Mouse (Mus musculus) heart, adult 2 months (tissue): ENCODE measurements at regions not wholly inside any gene's neighbourhood (a gene's known extent, or its start where the extent isn't known, plus 50 kb on each side); places are given as distances from the start of the nearest gene placed in this dataset.

Source experiments
- DNase-seq, 2 experiments: peaks; one replicate each; pipeline ENCODE4 v3.0.0; 2021
- H3K27ac ChIP-seq: fragments of 200-600 bp; 2 replicates; pipeline ENCODE4 v1.8.1; 2022
- H3K27me3 ChIP-seq: fragments of 200-500 bp; 2 replicates; pipeline ENCODE4 v1.6.1; 2012; ENCODE audit warnings: mild to moderate bottlenecking, low read length, inconsistent platforms, mixed read lengths; ENCODE audit not compliant: control insufficient read depth, insufficient read depth
- H3K36me3 ChIP-seq: fragments of 200-500 bp; 2 replicates; pipeline ENCODE4 v1.6.1; 2012; ENCODE audit warnings: low read length, inconsistent platforms; ENCODE audit not compliant: control insufficient read depth, insufficient read depth
- H3K4me1 ChIP-seq: fragments of 200-500 bp; 2 replicates; pipeline ENCODE4 v1.6.1; 2011; ENCODE audit warnings: low read length; ENCODE audit not compliant: control insufficient read depth, insufficient read depth
- H3K4me3 ChIP-seq: fragments of 200-600 bp; 2 replicates; pipeline ENCODE4 v1.8.1; 2022
- H3K79me2 ChIP-seq: fragments of 200-500 bp; replicated peaks from 2 replicates; pipeline ENCODE4 v1.6.1; 2012; ENCODE audit warnings: mild to moderate bottlenecking, inconsistent platforms, low read length, moderate library complexity, mixed read lengths; ENCODE audit not compliant: control insufficient read depth, insufficient read depth
- H3K9ac ChIP-seq: fragments of 200-500 bp; 2 replicates; pipeline ENCODE4 v1.6.1; 2012; ENCODE audit warnings: low read depth, mild to moderate bottlenecking, control low read depth, inconsistent platforms, low read length, mixed read lengths
- CTCF ChIP-seq: fragments of 200-600 bp; IDR thresholded peaks from 2 replicates; pipeline ENCODE4 v1.8.1; 2022; ENCODE audit warnings: antibody characterized with exemption, mild to moderate bottlenecking, moderate library complexity
- EP300 ChIP-seq: fragments of 200-500 bp; IDR thresholded peaks from 2 replicates; pipeline ENCODE4 v1.6.1; 2011; ENCODE audit warnings: low read depth, low read length, control low read depth; ENCODE audit not compliant: insufficient read depth
- POLR2A ChIP-seq: fragments of 200-500 bp; IDR thresholded peaks from 2 replicates; pipeline ENCODE4 v1.6.1; 2011; ENCODE audit warnings: mild to moderate bottlenecking, low read depth, low read length, control low read depth; ENCODE audit not compliant: insufficient read depth
- WGBS: fragments of 180-500 bp; shearing (Covaris S2); methylation state at CpG from one replicate; pipeline ENCODE4 v1.1.7; 2018; 5-methylcytosine and 5-hydroxymethylcytosine counted together
- intact Hi-C: fragments of 180-260 bp; cut with DNase I; formaldehyde crosslinking; loops from one replicate; pipeline ENCODE4 v1.15.1; 2025

- no peak for DNase-seq
- Histone ChIP-seq H3K27me3 (no peaks in the 10 kb centered on the region), H3K36me3 (no peaks in the 10 kb centered on the region), H3K79me2 (no peaks in the 10 kb centered on the region), H3K4me3 (no peak overlapping the region), H3K9ac (no peak overlapping the region), H3K27ac (no peak overlapping the region), H3K4me1 (no peaks in the 10 kb centered on the region)
- WGBS, result 33% methylated on average over 8 of the region's 8 CpGs
- TF ChIP-seq EP300, result no peak
- TF ChIP-seq POLR2A, result no peak
- TF ChIP-seq CTCF, result no peak
- intact Hi-C loops, result no loop called here
Measured at GRCm38 (mm10) chr2:179064616-179065015, 377.6 kb upstream of the Cdh4 start.

GRCm38 (mm10) chr2:179069520-179069919 lies 372.7 kb upstream of the Cdh4 start:
- H3K36me3 ChIP-seq, result no peaks in the 10 kb centered on the region
- no peaks in the 10 kb centered on the region for H3K27me3 ChIP-seq
- WGBS, result 65% methylated on average over 6 of the region's 6 CpGs
- DNase-seq, result no peak
- TF ChIP-seq POLR2A (no peak), CTCF (no peak), EP300 (no peak)
- H3K79me2 ChIP-seq, result no peaks in the 10 kb centered on the region
- intact Hi-C loops, result no loop called here
- H3K4me3 ChIP-seq, result no peak overlapping the region
- no peak overlapping the region for H3K27ac ChIP-seq
- H3K4me1 ChIP-seq, result no peaks in the 10 kb centered on the region
- no peak overlapping the region for H3K9ac ChIP-seq

GRCm38 (mm10) chr2:179070346-179070745 lies 371.9 kb upstream of the Cdh4 start:
- no peak for TF ChIP-seq POLR2A
- TF ChIP-seq CTCF, result peak; percentile 56
- TF ChIP-seq EP300, result no peak
- no peaks in the 10 kb centered on the region for H3K27me3 ChIP-seq
- no peak overlapping the region for H3K4me3 ChIP-seq
- 31% methylated on average over 1 of the region's 1 CpGs for WGBS
- no peak for DNase-seq
- H3K9ac ChIP-seq, result no peak overlapping the region
- intact Hi-C loops, result no loop called here
- H3K4me1 ChIP-seq, result no peaks in the 10 kb centered on the region
- no peaks in the 10 kb centered on the region for H3K79me2 ChIP-seq
- H3K27ac ChIP-seq, result no peak overlapping the region
- no peaks in the 10 kb centered on the region for H3K36me3 ChIP-seq

- Histone ChIP-seq H3K4me3 (no peak overlapping the region), H3K36me3 (no peaks in the 10 kb centered on the region), H3K79me2 (no peaks in the 10 kb centered on the region), H3K9ac (no peak overlapping the region), H3K27ac (no peak overlapping the region), H3K27me3 (no peaks in the 10 kb centered on the region), H3K4me1 (no peaks in the 10 kb centered on the region)
- intact Hi-C loops, result no loop called here
- TF ChIP-seq EP300 (no peak), CTCF (no peak), POLR2A (no peak)
- 58% methylated on average over 13 of the region's 13 CpGs for WGBS
- no peak for DNase-seq
Measured at GRCm38 (mm10) chr2:179080462-179081274, 361.6 kb upstream of the Cdh4 start.

DNA sequence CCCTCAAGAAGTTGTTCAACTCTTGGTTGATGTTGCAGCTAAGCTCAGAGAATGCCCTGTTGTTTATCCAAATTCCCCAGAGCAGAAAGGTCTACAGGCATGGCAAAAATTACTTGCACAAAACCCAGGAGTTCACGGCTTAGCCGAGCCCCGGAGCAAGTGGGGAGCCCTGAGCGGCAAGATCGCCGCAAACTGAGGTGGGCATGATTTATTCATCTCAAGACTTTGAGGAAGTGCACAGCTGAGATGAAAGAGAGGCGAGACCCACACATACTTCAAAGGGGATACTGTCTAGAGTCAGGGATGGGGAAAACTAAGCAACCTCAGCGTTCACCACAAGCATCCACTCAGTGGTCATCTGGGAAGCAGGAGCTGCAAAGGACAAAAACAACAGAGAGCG lies 355.3 kb upstream of the Cdh4 start:
- H3K36me3 ChIP-seq, result no peaks in the 10 kb centered on the region
- no peak overlapping the region for H3K4me3 ChIP-seq
- no peaks in the 10 kb centered on the region for H3K79me2 ChIP-seq
- H3K27ac ChIP-seq, result no peak overlapping the region
- intact Hi-C loops, result no loop called here
- H3K9ac ChIP-seq, result no peak overlapping the region
- no peaks in the 10 kb centered on the region for H3K4me1 ChIP-seq
- no peaks in the 10 kb centered on the region for H3K27me3 ChIP-seq
- DNase-seq, result no peak
- TF ChIP-seq POLR2A, result no peak
- TF ChIP-seq EP300, result no peak
- TF ChIP-seq CTCF, result no peak
- 88% methylated on average over 9 of the region's 9 CpGs for WGBS

- no peak overlapping the region for H3K27ac ChIP-seq
- H3K4me3 ChIP-seq, result no peak overlapping the region
- intact Hi-C loops, result no loop called here
- DNase-seq, result no peak
- H3K9ac ChIP-seq, result no peak overlapping the region
- no peaks in the 10 kb centered on the region for H3K36me3 ChIP-seq
- H3K27me3 ChIP-seq, result no peaks in the 10 kb centered on the region
- 56% methylated on average over 3 of the region's 3 CpGs for WGBS
- TF ChIP-seq POLR2A (no peak), CTCF (no peak), EP300 (no peak)
- H3K4me1 ChIP-seq, result no peaks in the 10 kb centered on the region
- no peaks in the 10 kb centered on the region for H3K79me2 ChIP-seq
Measured at GRCm38 (mm10) chr2:179091480-179091879, 350.8 kb upstream of the Cdh4 start.
